Mouse (Mus musculus): ENCODE results near the gene Gm266.

DNA sequence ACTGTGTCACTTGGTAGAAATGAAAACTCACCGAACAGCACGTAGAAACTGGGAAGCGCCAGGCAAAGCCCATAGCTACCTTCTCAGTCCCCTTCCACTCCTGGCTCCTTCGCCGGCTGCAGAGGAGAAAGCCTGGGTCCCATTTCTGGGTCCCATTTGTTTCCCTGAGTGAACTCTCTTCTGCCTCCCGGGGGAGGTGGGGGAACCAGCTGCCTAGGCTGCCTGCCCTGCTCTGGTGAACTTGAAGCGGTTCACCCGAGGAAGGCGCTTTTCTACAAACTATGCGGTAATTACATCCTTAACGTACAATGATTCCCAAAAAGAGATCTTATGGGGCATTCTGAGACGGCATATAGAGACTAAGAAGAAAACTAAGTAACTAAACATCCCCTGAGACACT, 832 bp upstream of the Gm266 start:
- no peak for TF ChIP-seq CTCF (IDR thresholded peaks at IDR 0.05; ENCODE audit: control insufficient read depth, insufficient read depth, insufficient replicate concordance, low read depth, low read length)
- TF ChIP-seq POLR2A (IDR thresholded peaks at IDR 0.05; ENCODE audit: control insufficient read depth, low read depth, low read length) = no peak

Data from testis, adult 2 months (tissue).